Mouse (Mus musculus) lung, postnatal 0 days (tissue): ENCODE measurements around the gene Lpin3.

ENCODE experiments used
- CTCF ChIP-seq: IDR thresholded peaks from 2 replicates; pipeline ENCODE4 v1.5.1; 2016; ENCODE audit warnings: antibody characterized with exemption, mild to moderate bottlenecking
- EP300 ChIP-seq: IDR thresholded peaks from 2 replicates; pipeline ENCODE4 v1.6.1; 2016; ENCODE audit warnings: antibody characterized with exemption, mild to moderate bottlenecking, control low read depth

DNA sequence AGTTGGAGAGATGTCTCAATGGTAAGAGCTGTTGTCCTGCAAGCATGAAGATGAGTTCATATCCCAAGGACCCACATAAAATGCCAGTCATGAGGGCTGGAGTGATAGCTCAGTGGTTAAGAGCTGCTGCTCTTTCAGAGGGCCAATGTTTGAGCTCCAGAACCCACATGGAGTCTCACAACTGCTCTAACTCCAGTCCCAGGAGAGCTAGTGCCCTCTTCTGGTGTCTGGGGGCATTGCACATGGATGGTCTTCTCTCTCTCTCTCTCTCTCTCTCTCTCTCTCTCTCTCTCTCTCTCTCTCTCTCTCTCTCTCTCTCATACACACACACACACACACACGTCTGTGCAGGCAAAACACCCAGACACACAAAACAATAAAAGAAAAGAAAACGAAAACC, 4.4 kb downstream of the Lpin3 start:
- peak; percentile 84 for TF ChIP-seq CTCF
- no peak for TF ChIP-seq EP300
